Mouse (Mus musculus) testis, postnatal 14 days (tissue): ENCODE measurements around the gene Depdc7.

Experiments
- DNase-seq: peaks from one replicate; pipeline ENCODE4 v3.0.0; 2021; ENCODE audit warnings: low spot score

Depdc7 gene

DNA sequence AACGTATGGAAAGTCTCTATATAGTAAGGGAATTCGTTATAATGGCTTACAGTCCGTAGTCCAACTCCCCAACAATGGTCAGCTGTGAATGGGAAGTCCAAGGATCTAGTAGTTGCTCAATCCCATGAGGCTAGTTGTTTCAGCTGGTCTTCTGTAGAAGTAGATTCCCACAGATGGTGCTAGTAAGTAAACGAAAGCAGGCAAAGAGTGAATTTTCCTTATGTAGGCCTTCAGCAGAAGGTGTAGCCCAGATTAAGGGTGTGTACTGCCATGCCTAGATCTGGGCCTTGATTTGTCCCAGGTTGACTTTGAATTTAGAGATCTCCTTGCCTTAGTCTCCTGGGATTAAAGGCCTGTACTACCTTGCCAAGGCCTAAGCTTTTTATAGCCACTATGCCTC lies 26.4 kb downstream of the Depdc7 start, which contains the start of gene Pin1rt1:
TSS of gene Pin1rt1 (minus strand) at position 101 of the 400 bp plus-strand sequence.
- DNase-seq: no peak

DNA sequence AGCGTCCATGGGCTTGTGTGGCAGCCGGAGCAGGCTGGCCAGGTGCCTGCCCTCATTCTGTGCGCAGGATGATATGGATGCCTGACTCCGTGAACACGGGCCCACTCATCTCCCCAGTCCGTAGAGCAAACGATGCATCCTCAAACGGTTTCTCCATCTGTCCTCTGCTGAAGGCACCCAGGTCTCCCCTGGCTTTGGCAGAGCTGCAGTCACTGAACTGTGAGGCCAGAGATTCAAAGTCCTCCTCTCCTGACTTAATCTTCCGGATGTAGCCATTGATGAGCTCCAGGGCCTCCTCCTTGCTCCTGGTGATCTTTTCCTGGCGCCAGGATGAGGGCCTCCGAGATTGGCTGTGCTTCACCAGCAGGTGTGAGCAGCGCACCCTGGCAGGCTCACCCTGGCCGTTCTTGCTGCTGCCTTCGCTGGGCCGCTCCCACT lies 28.4 kb downstream of the Depdc7 start:
- no peak for DNase-seq

- no peak for DNase-seq
Observed at GRCm38 (mm10) chr2:104712486-104712809, 30.2 kb downstream of the Depdc7 start.

DNA sequence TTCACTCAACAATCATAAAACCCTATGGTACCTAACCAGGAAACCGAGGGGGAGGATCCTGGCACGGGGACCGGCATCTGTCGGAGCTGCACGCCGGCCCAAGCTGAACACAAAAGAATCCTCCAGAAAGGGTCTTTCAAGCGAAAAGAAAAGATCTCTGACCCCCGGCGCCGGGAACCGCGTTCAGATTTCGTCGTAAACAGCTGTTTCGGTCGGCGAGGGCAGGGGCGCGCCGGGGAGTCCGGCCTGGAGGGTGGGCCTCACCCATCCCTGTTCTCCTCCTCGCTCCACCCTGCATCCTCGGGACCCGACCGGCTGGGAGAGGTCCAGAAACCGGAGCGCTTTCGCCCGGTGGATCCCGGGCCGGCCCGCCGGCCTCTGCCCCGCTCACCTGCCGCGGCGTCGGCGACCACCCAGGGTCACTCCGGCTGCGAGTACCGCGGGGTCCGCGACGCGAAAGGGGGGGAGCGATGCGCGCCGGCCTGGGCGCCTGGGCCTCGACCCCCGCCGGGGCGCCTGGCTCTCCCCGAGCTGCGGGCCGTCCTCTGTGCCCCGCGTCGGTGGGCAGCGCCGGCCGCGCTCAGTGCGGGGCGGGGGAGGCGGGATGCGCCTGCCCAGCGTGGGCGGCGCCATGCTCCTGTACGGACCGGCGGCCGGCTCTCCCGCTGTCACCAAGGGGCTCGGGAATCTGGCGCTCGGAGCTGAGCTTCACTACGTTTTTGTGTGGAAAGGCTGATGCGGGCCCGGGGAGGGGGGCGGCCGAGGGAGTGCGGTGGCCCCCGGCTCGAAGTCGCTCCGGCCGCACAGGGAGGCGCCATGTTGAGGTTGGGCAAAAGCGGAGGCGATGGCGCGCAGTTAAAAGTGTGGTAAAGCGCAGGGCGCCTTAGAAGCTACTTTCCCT lies 30.8 kb downstream of the Depdc7 start, which contains the start of gene Tcp11l1:
TSS of gene Tcp11l1 (minus strand) at position 585 of the 901 bp plus-strand sequence.
- DNase-seq: peak; percentile 48

- DNase-seq: no peak
Observed at GRCm38 (mm10) chr2:104710670-104711370, 31.9 kb downstream of the Depdc7 start.

GRCm38 (mm10) chr2:104709786-104710337 lies 32.8 kb downstream of the Depdc7 start:
- peak; percentile 61 for DNase-seq

DNA sequence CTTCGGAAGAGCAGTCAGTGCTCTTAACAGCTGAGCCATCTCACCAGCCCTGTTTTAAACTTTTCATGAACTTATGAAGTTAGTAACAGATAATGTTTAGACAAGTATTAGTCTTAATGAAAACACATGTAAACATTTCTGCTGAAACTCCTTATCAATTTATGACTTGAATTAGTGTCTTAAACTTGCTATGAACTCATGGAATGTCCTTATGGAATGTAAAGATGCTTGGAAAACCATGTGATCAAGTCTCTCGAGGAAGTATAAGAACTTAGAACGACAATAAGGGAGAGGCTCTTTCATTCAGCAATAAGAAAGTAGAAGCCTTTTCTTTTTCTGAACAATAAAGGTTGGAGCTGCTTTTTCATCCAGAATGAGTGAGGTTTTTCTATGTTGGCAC lies 38.3 kb downstream of the Depdc7 start:
- no peak for DNase-seq

DNA sequence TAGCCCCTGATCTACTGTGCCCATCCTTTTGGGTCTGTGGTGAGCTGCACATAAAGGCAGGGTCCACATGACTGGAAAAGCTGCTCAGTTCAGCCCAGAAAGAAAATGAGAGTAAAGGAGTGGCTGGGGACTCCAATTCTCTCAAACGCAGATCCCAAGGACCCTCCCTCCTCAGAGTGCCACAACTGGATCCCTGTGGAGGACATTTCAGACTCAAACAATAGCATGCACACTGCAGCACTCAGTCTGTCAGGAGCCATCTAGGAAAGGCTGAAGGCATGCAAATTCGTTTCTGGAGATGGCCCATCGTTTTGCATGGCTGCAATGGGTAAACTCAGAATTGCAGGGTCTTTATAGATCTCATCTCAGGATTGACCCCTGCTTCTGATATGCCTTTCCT lies 39.5 kb downstream of the Depdc7 start:
- no peak for DNase-seq

DNA sequence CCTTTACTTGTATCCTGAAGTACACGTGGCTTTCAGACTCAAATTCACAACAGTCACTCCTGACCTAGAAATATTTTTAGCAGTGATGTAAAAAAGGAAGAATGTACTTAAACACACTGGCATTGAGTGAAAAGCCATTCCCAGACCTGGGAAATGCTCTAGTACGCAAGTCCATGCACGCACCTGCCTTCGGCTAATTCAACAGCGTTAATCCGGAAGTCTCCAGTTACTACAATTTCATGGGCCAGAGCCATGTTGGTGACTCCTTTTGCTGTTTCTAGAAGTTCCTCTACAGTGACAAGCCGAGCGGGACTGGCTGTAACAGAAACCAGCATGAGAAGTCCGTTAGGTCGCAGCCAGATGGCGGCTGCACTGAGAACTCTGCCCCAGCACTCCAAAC lies 43.0 kb downstream of the Depdc7 start:
- no peak for DNase-seq

DNA sequence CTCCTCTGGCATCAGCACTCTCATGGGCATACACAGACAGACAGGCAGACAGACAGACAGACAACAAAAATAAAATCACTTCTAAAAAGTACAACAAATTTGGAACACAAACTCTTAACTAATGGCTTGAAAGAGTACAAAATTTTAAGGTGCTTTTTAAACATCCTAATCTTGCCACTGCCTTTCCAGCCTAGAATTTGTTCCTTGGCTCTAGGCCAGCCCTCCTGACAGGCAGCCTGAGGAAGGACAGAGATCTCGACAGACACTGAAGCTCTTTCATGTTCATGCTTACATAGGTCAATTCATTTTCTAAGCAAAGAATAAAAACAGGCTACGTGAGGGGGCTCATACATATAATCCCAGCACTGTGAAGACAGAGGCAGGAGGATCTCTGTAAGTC lies 50.1 kb downstream of the Depdc7 start:
- no peak for DNase-seq

DNA sequence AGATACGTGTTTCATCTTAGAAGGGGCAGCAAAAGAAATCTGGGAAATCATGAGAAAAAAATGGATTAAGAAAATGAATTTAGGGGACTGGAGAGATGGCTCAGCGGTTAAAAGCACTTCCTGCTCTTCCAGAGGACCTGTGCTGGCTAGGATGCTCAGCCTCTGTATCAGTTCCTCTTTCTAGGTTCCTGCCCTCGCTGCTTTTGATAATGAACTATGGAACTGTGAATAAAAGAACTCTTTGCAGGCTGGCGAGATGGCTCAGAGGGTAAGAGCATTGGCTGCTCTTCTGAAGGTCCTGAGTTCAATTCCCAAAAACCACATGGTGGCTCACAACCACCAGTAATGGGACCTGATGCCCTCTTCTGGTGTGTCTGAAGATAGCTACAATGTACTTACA lies 52.0 kb downstream of the Depdc7 start:
- no peak for DNase-seq

DNA sequence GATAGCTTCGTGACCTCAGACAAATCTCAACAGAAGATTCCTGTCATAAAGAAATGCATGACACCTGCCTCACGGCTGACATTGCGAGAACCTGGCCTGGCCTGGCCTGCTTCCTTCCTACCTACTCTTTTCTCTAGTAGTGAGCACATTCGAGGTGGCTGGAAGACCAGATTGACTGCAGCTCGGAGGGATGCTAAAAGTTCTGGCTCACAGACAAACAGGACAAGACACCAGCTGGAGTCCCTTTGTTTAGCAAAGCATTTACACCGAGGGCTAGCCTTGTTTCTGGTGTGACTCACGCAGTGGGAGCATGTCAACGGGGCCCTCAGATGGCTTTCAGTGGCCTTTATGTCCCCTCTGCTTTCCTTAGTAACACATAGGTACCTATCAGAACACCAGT lies 54.0 kb downstream of the Depdc7 start:
- no peak for DNase-seq

DNA sequence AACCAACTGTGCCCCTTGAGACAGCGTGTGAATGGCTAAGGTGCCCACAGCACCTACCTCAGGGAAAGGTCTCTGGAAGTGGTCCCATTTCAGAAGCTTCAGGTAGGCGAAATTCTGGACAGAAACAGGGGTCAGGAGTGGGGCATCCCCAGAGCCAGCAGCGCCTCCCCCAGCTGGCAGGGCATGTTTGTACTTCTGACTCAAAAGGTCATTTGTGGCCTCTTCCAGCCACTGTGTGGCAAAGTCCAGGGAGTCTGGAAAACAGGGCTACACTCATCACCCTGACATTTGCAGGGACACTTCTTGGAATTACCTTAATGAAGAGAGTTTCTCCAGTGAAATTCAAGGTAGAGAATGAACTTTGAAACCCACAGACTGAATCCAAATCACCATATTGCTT lies 54.4 kb downstream of the Depdc7 start:
- no peak for DNase-seq

- DNase-seq: no peak
Observed at GRCm38 (mm10) chr2:104687261-104687660, 55.4 kb downstream of the Depdc7 start.

DNA sequence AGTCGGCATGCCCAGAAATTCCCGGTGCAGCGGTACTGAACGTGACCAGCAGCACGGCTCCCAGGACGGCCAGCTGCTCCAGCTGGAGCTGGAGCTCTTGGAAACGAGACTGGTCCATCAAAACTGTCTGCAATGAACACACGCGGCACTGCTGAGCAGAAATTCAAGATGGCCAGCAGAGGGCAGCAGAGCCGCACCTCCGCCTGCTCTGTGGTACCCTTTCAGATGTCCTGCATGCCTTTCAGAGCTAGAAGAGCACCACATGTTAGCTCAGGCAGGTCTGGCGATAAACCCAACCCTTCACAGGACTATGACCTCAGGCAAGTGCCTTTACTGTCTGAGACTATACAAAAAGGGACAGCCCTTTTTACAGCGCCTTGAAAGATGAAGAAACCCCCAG lies 57.3 kb downstream of the Depdc7 start:
- DNase-seq: peak; percentile 68

- DNase-seq: no peak
Observed at GRCm38 (mm10) chr2:104684771-104685170, 57.9 kb downstream of the Depdc7 start.

GRCm38 (mm10) chr2:104677326-104677725 lies 65.4 kb downstream of the Depdc7 start:
- no peak for DNase-seq
